Mouse (Mus musculus) liver, embryonic 14 days (tissue): ENCODE results near the gene Olfr1215. TPM values are rescaled to one million over a fixed set of nuclear protein-coding genes. Genes with fewer than 3 reads are reported as not detected.

Source experiments
- polyA plus RNA-seq: library from polyadenylated mRNA; depleted of rRNA; stranded (reverse); fragments of >200 nt; gene quantifications from 2 replicates; pipeline ENCODE4 v1.2.3, GENCODE M21; 2012; rRNA removed

Olfr1215 gene
- not detected in 2 replicates for polyA plus RNA-seq

DNA sequence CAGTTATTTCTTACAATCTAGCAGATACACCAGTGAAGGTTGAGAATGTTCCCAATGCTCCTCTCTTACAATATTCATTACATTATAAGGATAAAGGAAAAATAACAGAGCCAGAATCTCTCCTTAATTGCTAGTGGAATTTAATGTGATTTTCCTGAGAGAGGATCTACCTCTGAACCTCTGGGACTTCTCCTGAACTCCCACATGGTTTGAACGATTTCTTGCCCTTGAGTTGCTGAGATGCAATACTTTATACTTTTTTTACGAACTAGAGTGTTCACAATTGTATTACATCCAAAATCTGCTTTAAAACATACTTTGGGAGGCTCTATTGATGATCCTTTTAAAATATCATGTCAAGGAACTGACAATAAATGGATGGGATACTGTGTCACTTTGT lies at the start of gene Olfr1215:
Olfr1215 (minus strand) TSS at position 101 of the 400 bp plus-strand sequence.

DNA sequence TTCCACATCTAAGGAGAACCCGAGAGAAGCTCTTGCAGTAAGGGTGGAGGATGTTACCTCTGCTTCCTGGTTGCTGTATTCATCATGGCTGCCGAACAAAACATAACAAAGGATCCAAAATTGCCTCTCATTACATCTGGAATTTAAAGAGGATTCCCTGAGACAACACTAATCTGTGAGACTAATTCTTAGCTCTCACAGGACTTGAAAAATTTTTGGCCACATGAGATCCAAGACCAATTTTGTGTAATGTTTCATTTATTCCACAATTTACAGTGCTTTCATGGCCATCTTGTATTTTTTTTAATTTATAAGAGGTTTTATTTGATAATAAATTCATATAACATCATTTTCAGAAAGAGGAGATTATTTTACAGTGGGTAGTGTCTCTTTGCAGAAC lies 25.2 kb upstream of the Olfr1215 start, which contains the start of gene Olfr1217:
Olfr1217 (minus strand) TSS at position 101 of the 400 bp plus-strand sequence.

DNA sequence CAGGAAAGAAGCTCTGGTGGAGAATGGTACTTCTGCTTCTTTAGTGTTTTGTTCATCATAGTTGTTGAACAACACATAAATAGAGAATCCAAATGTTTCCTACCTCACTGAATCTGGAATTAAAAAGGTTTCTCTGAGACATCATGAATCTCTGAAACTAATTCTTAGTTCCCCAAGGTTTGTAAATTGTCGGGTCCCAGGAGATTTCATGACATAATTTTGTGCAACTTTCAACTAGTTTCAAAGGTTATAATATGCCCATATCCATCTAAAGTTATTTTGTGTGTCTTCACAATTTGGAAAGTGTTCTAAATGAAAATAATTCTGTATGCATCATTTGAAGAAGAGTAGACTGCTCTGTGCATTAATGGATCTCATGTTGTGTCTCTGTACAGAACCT lies 11.5 kb upstream of the Olfr1215 start, which contains the start of gene Olfr1216:
Olfr1216 (minus strand) TSS at position 101 of the 400 bp plus-strand sequence.

DNA sequence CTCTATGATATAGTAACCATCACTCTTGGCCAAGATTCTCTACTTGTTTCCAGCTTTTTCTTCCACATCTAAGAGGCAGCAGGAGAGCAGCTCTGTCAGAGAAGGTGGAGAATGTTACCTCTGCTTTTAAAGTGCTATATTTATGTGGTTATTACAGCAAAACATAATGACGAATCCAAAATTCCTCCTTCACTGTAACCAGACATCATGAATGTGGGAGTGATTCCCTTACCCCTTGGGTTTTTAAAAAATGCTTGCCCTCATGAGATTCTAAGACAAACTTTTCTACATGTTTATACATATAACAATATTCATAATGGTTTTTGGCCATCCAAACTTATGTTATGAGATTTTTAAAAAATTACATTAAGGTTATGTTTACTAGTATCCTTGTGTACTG lies 14.2 kb downstream of the Olfr1215 start, which contains the start of gene Olfr1214:
Olfr1214 (minus strand) TSS at position 101 of the 400 bp plus-strand sequence.

DNA sequence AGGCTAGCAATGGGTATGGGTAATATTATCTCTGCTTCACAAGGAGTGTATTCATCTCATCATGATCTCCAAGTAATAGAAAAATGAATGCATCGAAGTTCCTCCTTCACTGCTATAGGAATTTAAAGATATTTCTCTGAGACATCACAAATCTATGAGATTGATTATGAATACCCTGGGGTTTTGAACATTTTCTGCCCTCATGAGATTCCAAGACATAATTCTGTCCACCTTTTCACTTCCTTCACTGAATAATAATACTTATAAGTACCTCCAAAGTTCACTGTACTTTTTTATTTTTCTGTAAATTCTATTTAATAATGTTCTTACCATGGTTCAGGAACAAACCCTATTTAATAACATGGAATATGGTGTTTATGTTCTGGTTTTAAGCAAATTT lies 26.6 kb downstream of the Olfr1215 start, which contains the start of gene Gm13762:
Gm13762 (minus strand) TSS at position 101 of the 400 bp plus-strand sequence.

DNA sequence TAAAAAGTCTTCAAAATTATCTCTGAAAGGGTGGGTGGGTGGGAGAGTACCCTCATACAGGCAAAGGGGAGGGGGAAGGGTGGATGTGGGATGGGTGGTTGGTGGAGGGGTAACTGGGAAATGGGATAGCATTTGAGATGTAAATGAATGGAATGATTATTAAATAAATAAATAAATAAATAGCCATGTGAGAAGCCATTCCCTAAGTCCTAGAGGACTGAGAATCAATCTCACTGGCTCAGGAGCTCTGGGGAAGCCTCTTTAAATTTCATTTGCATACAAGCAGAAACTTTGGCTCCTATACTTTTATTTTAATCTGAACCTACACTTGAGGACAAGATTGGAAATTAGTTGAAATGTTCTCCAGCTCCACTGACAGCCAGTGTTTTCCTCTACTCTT lies 53.1 kb downstream of the Olfr1215 start, which contains the start of gene Olfr1212:
Olfr1212 (plus strand) TSS at position 301 of the 400 bp plus-strand sequence.

Other genes with a start within 250 kb of the Olfr1215 start
- not detected in 2 replicates for gene Olfr1199, start 246.5 kb downstream of the Olfr1215 start, polyA plus RNA-seq
- gene Olfr1200, start 236.5 kb downstream of the Olfr1215 start, polyA plus RNA-seq: not detected in 2 replicates
- gene Olfr1201, start 213.9 kb downstream of the Olfr1215 start, polyA plus RNA-seq: not detected in 2 replicates
- not detected in 2 replicates for gene Olfr1202, start 192.5 kb downstream of the Olfr1215 start, polyA plus RNA-seq
- not detected in 2 replicates for gene Olfr1205, start 177.2 kb downstream of the Olfr1215 start, polyA plus RNA-seq
- not detected in 2 replicates for gene Olfr1204, start 157.7 kb downstream of the Olfr1215 start, polyA plus RNA-seq
- not detected in 2 replicates for gene Olfr1206, start 143.7 kb downstream of the Olfr1215 start, polyA plus RNA-seq
- gene Olfr1208, start 104.7 kb downstream of the Olfr1215 start, polyA plus RNA-seq: not detected in 2 replicates
- gene Olfr1209, start 91.8 kb downstream of the Olfr1215 start, polyA plus RNA-seq: not detected in 2 replicates
- not detected in 2 replicates for gene Olfr1211, start 68.9 kb downstream of the Olfr1215 start, polyA plus RNA-seq
- gene Olfr1212, start 53.0 kb downstream of the Olfr1215 start, polyA plus RNA-seq: not detected in 2 replicates
- gene Gm13762, start 26.7 kb downstream of the Olfr1215 start, polyA plus RNA-seq: not detected in 2 replicates
- not detected in 2 replicates for gene Olfr1214, start 14.3 kb downstream of the Olfr1215 start, polyA plus RNA-seq
- not detected in 2 replicates for gene Olfr1216, start 11.4 kb upstream of the Olfr1215 start, polyA plus RNA-seq
- gene Olfr1217, start 25.1 kb upstream of the Olfr1215 start, polyA plus RNA-seq: not detected in 2 replicates
- gene Olfr1218, start 54.2 kb upstream of the Olfr1215 start, polyA plus RNA-seq: not detected in 2 replicates
- gene Olfr1219, start 76.5 kb upstream of the Olfr1215 start, polyA plus RNA-seq: not detected in 2 replicates
- gene Olfr1220, start 99.9 kb upstream of the Olfr1215 start, polyA plus RNA-seq: not detected in 2 replicates
- gene Olfr1221, start 110.3 kb upstream of the Olfr1215 start, polyA plus RNA-seq: not detected in 2 replicates
- not detected in 2 replicates for gene Olfr1222, start 126.1 kb upstream of the Olfr1215 start, polyA plus RNA-seq
- gene Olfr1223, start 144.6 kb upstream of the Olfr1215 start, polyA plus RNA-seq: not detected in 2 replicates
- gene Olfr1224-ps1, start 157.1 kb upstream of the Olfr1215 start, polyA plus RNA-seq: not detected in 2 replicates
- gene Olfr1225, start 167.7 kb upstream of the Olfr1215 start, polyA plus RNA-seq: not detected in 2 replicates
- gene Olfr1226, start 193.1 kb upstream of the Olfr1215 start, polyA plus RNA-seq: not detected in 2 replicates
- not detected in 2 replicates for gene Olfr1228, start 247.1 kb upstream of the Olfr1215 start, polyA plus RNA-seq